Mouse (Mus musculus) limb, embryonic 13.5 days (tissue): ENCODE measurements around the gene Npy1r. TPM values are rescaled to one million over a fixed set of nuclear protein-coding genes. Genes with fewer than 3 reads are reported as not detected.
A peak's percentile ranks its signal among the peaks of the same experiment; 100 is the strongest.

Experiments
- ATAC-seq: fragments of 200-750 bp; cut with Nextera tagmentation; 2 replicates; pipeline ENCODE4 v1.8.0; 2017; ENCODE audit warnings: low read depth, moderate number of reproducible peaks, moderate TSS enrichment; ENCODE audit not compliant: low FRiP score
- H3K27ac ChIP-seq: fragments of 300-500 bp; sonication (generic); 2 replicates; pipeline ENCODE4 v1.5.1; 2015; ENCODE audit warnings: inconsistent platforms, mild to moderate bottlenecking, moderate library complexity
- H3K27me3 ChIP-seq: fragments of 300-500 bp; sonication (generic); 2 replicates; pipeline ENCODE4 v1.6.1; 2015; ENCODE audit warnings: mild to moderate bottlenecking, inconsistent platforms
- H3K36me3 ChIP-seq: fragments of 300-500 bp; sonication (generic); 2 replicates; pipeline ENCODE4 v1.6.1; 2015; ENCODE audit warnings: inconsistent platforms, mild to moderate bottlenecking, moderate library complexity
- H3K4me1 ChIP-seq: fragments of 300-500 bp; sonication (generic); 2 replicates; pipeline ENCODE4 v1.6.1; 2015; ENCODE audit warnings: inconsistent platforms
- H3K4me2 ChIP-seq: fragments of 300-500 bp; sonication (generic); replicated peaks from 2 replicates; pipeline ENCODE4 v1.6.1; 2015; ENCODE audit warnings: inconsistent platforms, mild to moderate bottlenecking, moderate library complexity
- H3K4me3 ChIP-seq: fragments of 300-500 bp; sonication (generic); 2 replicates; pipeline ENCODE4 v1.5.1; 2015; ENCODE audit warnings: moderate library complexity, mild to moderate bottlenecking, inconsistent platforms
- H3K9ac ChIP-seq: fragments of 300-500 bp; sonication (generic); 2 replicates; pipeline ENCODE4 v1.6.1; 2015; ENCODE audit warnings: mild to moderate bottlenecking, inconsistent platforms
- H3K9me3 ChIP-seq: fragments of 300-500 bp; sonication (generic); 2 replicates; pipeline ENCODE4 v1.6.1; 2016; ENCODE audit warnings: inconsistent platforms
- WGBS: fragments of 180-500 bp; shearing (Covaris S2); methylation state at CpG from one replicate; pipeline ENCODE4 v1.1.7; 2015; 5-methylcytosine and 5-hydroxymethylcytosine counted together
- polyA plus RNA-seq: library from polyadenylated mRNA; unstranded; fragments of >200 nt; fragmentation: Nextera tagmentation; extraction: Ambion mirVana; gene quantifications from 2 replicates; pipeline ENCODE4 v1.2.1, GENCODE M21; 2015

The Npy1r gene
- polyA plus RNA-seq = 1.4 and 1.8 TPM in 2 replicates

DNA sequence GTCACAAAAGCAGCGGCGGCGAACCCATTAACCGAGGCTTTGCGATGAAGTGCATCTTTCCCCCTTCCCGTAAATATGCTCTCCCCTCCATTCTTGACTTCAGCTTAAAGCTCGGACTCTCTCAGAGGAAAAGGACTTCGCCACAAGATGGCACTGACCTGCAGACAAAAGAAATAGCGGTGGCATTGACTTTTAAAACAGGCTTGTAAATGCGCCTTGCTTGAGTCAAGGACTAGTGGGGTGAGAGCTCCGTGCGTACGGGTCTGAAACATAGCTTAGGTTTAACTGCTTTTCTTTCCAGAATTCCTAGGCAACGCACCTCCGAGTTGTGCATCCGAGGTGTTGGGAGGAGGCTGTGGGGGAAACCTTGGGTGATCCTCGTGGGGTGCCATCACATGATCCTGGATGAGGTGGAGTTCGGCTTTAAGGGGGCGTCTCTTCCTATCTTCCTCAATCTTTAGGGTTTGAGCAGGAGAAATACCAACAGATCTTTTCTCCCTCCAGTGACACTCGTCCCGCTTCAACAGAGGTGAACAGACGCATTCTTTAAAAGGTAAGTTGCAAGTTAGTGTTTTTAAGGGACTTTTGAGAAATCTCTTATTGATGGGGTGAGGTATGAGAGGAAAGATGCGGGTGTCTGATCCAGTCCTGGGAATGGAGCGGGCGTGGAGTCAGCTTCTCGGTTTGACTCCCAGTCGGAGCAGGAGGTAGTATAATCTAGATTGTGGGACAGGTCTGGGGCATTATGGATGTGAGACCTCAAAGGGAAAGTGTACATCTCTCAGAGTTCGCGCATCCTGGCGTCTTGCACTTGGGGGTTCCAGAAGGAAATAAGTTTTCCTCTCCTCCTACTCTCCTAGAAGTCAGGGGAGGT, at the start of gene Npy1r:
Npy1r (plus strand) TSS at position 223 of the 874 bp plus-strand sequence.
- Histone ChIP-seq H3K36me3 (no peaks in the 10 kb centered on the region), H3K9ac (peak within 1 kb of the TSS; percentile 43), H3K4me1 (peaks cover 11% of the 10 kb centered on the region; the same call in 1 of the 2 replicates), H3K9me3 (no peaks in the 10 kb centered on the region), H3K4me3 (peak within 1 kb of the TSS; percentile 40), H3K27ac (no peak within 1 kb of the TSS), H3K4me2 (peak within 1 kb of the TSS; percentile 71), H3K27me3 (peaks cover 55% of the 10 kb centered on the region)
- under 1% methylated on average over 30 of the region's 30 CpGs for WGBS
- ATAC-seq = peak; percentile 75; the same call in 1 of the 2 replicates

DNA sequence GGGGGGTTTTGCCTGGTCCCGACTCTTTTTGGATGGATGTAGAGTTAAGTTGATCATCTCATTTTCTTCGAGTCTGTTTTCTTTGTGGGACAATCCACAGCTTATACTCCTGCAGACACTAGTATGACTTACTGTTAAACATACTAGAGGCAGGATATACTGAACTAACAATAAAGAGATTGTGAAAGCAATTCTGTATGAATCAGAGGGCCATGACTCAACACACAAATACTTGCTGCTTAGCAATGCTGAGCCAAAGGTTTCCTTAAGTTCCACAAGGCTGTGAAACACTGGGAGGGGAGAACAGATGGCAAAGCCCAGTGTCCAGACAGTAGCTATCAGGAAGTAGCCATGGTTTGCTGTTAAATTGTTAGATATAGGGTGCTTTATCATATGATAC, 15.7 kb upstream of the Npy1r start:
- ATAC-seq = no peak
- no peak overlapping the region for H3K27ac ChIP-seq
- peaks cover 8% of the 10 kb centered on the region for H3K27me3 ChIP-seq
- H3K4me3 ChIP-seq = no peak overlapping the region
- WGBS = 85% methylated on average over 2 of the region's 2 CpGs
- no peaks in the 10 kb centered on the region for H3K36me3 ChIP-seq
- no peak overlapping the region for H3K9ac ChIP-seq
- H3K9me3 ChIP-seq = no peaks in the 10 kb centered on the region
- H3K4me2 ChIP-seq = no peak overlapping the region
- H3K4me1 ChIP-seq = no peaks in the 10 kb centered on the region

DNA sequence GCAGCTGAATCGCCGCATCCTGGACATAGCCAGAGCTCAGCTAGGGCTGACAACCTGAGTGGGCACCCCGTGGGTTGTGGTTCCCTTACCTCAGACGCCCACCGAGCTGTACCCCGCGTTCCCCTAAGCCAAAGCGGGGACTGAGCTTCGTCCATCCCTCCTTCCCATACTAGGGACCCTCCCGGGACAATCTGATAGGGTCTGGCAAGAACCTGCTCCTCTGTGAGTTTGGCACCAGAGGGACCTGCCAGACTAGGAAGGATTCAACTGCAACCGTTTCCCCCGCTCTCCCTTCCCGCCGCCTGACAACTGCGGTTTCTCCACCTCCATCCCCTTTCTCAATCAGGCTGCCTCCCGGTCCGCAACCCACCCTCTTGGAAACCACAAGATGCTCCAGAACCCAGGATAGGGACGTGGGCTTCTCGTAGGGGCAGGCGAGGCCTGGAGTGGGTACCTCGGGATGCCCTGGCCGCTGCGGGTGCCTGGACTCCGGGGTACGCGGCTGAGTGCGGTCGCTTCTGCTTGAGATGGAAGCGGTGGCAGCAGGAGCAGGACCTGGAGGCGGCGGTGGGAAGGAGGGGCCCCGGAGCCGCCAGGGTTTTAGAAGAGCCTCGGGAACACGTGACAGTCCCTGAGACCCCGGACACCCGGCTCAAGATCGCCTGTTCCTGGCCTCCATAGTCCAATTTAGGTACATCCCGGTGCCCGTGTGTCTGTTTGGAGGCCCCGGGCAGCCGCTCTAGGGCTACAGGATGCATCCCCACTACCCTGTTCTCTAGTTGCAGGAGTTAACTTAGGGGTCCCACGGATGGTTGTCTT, 9.3 kb upstream of the Npy1r start, which contains the start of gene Npy5r:
Npy5r (minus strand) TSS at position 618 of the 819 bp plus-strand sequence.
- Histone ChIP-seq H3K9ac (peak within 1 kb of the TSS; percentile 56), H3K27me3 (peaks cover 52% of the 10 kb centered on the region), H3K4me3 (peak within 1 kb of the TSS; percentile 46), H3K36me3 (no peaks in the 10 kb centered on the region), H3K4me2 (peak within 1 kb of the TSS; percentile 77), H3K9me3 (no peaks in the 10 kb centered on the region), H3K27ac (no peak within 1 kb of the TSS), H3K4me1 (peaks cover 9% of the 10 kb centered on the region)
- ATAC-seq = no peak
- WGBS = 3% methylated on average over 43 of the region's 43 CpGs

DNA sequence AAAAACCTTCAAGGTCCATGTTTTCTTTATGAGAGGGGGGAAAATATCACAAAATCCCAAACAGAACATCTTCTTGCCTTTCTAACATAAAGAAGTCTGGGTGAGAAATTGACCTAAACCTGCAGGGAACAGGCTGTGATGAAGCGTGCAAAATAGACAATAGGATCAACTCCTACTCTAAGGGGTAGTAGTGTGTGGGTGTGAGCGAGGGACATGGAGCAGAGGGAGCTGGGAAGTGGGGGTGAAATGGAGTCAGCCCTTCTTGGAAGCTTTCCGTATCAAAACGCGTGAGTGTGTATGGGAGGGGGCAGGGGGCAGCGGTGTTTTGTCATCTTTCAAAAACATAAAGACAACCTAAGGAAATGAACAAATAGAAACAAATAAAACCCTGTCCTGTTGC, 8.6 kb upstream of the Npy1r start:
- no peaks in the 10 kb centered on the region for H3K36me3 ChIP-seq
- H3K27me3 ChIP-seq = peaks cover 52% of the 10 kb centered on the region
- peaks cover 9% of the 10 kb centered on the region for H3K4me1 ChIP-seq
- H3K9ac ChIP-seq = no peak overlapping the region
- no peak overlapping the region for H3K4me3 ChIP-seq
- no peaks in the 10 kb centered on the region for H3K9me3 ChIP-seq
- WGBS = 50% methylated on average over 6 of the region's 6 CpGs
- no peak for ATAC-seq
- peak overlapping the region; percentile 77 for H3K4me2 ChIP-seq
- no peak overlapping the region for H3K27ac ChIP-seq

DNA sequence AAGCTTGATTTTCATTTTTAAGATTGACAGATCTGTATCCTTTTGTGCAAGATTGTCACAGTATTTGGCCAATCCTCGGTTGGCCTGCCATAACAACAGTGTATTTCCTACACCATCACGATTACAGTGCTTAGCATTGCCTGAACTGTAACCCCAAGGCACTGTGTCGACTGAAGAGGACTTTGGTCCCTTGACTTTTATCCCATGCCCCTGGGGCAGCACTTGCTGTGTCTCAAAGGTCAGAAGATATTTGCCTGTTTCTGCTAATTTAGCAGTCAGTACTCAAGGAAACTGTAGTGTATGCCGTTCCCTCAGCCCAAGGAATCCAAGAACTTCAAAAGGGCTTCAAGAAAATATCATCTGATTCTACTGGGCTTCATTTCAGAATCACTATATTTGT, 8.2 kb upstream of the Npy1r start:
- Histone ChIP-seq H3K9ac (no peak overlapping the region), H3K36me3 (no peaks in the 10 kb centered on the region), H3K4me3 (no peak overlapping the region), H3K9me3 (no peaks in the 10 kb centered on the region), H3K4me1 (peaks cover 9% of the 10 kb centered on the region), H3K4me2 (no peak overlapping the region), H3K27ac (no peak overlapping the region), H3K27me3 (peaks cover 52% of the 10 kb centered on the region)
- no peak for ATAC-seq
- 62% methylated on average over 4 of the region's 4 CpGs for WGBS

DNA sequence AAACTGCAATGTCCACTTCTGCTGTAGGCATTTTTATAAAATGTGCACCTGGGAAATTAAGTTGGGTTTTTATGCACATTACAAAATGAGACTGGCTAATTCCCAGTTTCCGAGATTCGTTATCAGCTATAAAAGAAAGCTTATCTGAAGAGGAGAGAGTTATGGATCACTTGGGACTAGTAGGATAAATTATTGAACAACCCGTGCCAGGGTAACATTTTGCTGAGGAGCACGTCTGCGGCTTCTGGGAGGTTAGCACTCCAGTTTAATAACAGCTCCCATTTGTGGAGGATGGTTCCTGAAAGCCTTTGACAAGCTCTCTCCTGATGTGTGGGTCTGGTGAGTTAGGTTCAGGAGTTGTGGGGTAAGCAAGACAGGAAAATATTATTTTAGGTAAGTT, 6.6 kb upstream of the Npy1r start:
- no peak for ATAC-seq
- Histone ChIP-seq H3K36me3 (no peaks in the 10 kb centered on the region), H3K9me3 (no peaks in the 10 kb centered on the region), H3K4me1 (peaks cover 9% of the 10 kb centered on the region), H3K4me3 (no peak overlapping the region), H3K9ac (no peak overlapping the region), H3K27me3 (peaks cover 60% of the 10 kb centered on the region), H3K4me2 (no peak overlapping the region), H3K27ac (no peak overlapping the region)
- WGBS = 58% methylated on average over 5 of the region's 5 CpGs

DNA sequence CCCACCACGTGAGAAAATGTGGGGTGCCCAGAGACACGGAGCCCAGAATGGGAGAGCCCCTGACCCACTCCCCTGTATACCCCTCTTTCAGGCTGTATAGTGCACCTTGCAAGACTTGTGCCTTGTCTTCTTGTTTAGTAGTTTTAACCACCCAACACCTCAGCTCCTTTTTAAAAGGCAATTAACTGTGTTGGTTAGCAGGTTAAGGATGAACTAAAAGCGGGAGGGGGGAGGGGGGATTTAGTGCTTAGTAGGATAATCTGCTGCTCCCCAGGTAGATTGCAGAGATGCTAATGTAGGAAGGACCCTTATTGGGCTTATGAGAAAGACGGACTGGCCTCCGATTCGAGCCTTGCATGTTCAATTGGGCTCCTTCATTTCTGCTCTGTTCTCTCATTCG, 1.0 kb downstream of the Npy1r start:
- H3K4me1 ChIP-seq = peaks cover 11% of the 10 kb centered on the region; the same call in 1 of the 2 replicates
- no peak for ATAC-seq
- H3K9ac ChIP-seq = no peak overlapping the region
- no peaks in the 10 kb centered on the region for H3K36me3 ChIP-seq
- WGBS = 9% methylated on average over 7 of the region's 7 CpGs
- H3K9me3 ChIP-seq = no peaks in the 10 kb centered on the region
- H3K27ac ChIP-seq = no peak overlapping the region
- peak overlapping the region; percentile 40 for H3K4me3 ChIP-seq
- H3K27me3 ChIP-seq = peaks cover 55% of the 10 kb centered on the region
- peak overlapping the region; percentile 71 for H3K4me2 ChIP-seq

DNA sequence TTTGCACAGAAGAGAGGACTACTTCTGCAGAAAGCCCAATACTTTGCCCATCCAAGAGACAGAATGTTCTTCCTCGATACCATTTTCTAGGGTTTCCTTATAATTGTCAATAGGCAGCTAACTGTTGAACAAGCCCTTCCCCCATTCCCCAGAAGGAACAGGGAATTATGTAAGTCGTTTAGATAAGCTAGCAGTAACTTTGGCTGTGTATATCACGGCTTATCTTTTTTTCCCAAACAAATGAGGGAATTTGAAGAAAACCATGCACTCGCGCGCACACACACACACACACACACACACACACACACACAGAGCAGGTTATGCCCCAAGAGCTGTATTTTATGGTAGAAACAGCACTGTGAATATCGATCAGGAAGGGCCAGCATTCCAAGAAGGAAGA, 1.8 kb downstream of the Npy1r start:
- no peak overlapping the region for H3K27ac ChIP-seq
- peaks cover 11% of the 10 kb centered on the region; the same call in 1 of the 2 replicates for H3K4me1 ChIP-seq
- no peak overlapping the region for H3K9ac ChIP-seq
- ATAC-seq = no peak
- no peaks in the 10 kb centered on the region for H3K36me3 ChIP-seq
- no peak overlapping the region for H3K4me3 ChIP-seq
- H3K9me3 ChIP-seq = no peaks in the 10 kb centered on the region
- 65% methylated on average over 7 of the region's 7 CpGs for WGBS
- H3K4me2 ChIP-seq = no peak overlapping the region
- H3K27me3 ChIP-seq = peaks cover 55% of the 10 kb centered on the region

DNA sequence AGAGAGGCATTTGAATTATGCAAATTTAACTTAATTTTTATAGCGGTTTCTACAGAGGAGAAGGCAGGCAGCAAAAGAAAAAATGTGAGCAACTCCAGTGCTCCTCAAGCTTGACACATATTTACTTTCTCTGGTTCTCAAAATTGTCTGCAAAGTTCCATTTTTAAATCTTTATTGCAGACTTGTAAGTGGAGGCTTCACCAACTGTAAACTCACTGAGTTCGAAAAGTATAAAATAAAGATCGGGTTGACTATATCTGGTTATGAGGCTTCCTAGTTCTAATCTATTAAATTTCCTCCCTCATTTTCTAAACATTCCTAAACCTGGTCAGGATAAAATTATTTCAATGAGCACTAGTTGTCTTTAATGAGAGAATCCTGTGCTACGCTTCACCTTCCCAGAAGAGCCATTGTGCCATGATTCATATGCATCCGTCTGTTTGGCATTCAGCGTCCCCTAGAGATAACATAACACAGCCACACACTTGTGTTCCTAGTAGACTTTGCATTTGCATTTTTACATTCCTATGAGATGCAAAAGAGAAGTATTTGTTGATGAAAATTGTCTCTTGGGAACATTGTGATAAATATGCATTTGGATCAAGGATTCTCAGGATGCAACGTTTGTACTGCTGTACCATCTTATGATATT, 17.5 kb downstream of the Npy1r start:
- no peaks in the 10 kb centered on the region for H3K36me3 ChIP-seq
- H3K4me2 ChIP-seq = no peak overlapping the region
- no peak overlapping the region for H3K4me3 ChIP-seq
- H3K4me1 ChIP-seq = no peaks in the 10 kb centered on the region
- no peak overlapping the region for H3K27ac ChIP-seq
- no peak overlapping the region for H3K9ac ChIP-seq
- no peak for ATAC-seq
- H3K27me3 ChIP-seq = no peaks in the 10 kb centered on the region
- no peaks in the 10 kb centered on the region for H3K9me3 ChIP-seq
- WGBS = 90% methylated on average over 7 of the region's 7 CpGs

DNA sequence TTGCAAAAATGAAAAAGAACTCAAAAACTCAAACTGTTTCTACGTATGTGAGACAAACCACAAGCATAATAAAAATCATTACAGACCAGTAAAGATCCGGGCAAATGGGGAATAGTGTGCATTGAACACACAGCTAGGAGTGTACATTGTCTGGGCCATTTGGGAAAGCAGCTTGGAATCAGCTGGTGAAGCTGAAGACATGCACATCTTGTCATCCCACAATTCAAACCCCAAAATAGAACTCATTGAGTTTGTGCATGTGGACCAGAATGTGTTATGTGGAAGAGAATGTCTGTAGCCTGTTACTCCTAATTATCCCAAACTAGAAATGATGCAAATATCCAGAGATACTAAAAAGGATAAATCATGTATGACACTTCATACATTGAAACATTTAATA, 25.8 kb downstream of the Npy1r start:
- Histone ChIP-seq H3K27ac (no peak overlapping the region), H3K27me3 (no peaks in the 10 kb centered on the region), H3K9me3 (no peaks in the 10 kb centered on the region), H3K9ac (no peak overlapping the region), H3K36me3 (no peaks in the 10 kb centered on the region), H3K4me1 (no peaks in the 10 kb centered on the region), H3K4me2 (no peak overlapping the region), H3K4me3 (no peak overlapping the region)
- ATAC-seq = no peak
- WGBS = 80% methylated on average over 2 of the region's 2 CpGs

DNA sequence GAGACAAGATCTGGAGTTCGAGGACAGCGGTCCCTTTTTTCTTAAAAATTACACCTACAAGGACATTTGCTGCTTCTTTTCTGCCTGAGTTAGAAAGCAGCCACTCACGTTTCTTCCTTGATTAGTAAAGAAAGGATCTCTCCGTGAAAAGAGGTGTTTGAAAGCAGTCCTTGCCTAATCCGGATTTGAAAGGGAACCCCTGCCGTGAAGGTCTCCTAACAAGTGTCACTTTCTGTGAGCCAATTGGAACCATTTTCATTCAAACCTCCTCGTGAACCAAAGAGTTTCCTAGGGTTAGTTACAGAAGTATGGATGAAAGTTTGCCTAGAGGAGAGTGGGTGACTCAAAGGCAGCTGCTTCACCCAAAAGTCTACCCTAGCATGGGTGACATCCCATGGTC, 32.5 kb downstream of the Npy1r start:
- Histone ChIP-seq H3K9me3 (no peaks in the 10 kb centered on the region), H3K36me3 (no peaks in the 10 kb centered on the region), H3K27ac (no peak overlapping the region), H3K4me2 (no peak overlapping the region), H3K27me3 (no peaks in the 10 kb centered on the region), H3K4me1 (no peaks in the 10 kb centered on the region), H3K9ac (no peak overlapping the region), H3K4me3 (no peak overlapping the region)
- 45% methylated on average over 7 of the region's 7 CpGs for WGBS
- ATAC-seq = no peak

DNA sequence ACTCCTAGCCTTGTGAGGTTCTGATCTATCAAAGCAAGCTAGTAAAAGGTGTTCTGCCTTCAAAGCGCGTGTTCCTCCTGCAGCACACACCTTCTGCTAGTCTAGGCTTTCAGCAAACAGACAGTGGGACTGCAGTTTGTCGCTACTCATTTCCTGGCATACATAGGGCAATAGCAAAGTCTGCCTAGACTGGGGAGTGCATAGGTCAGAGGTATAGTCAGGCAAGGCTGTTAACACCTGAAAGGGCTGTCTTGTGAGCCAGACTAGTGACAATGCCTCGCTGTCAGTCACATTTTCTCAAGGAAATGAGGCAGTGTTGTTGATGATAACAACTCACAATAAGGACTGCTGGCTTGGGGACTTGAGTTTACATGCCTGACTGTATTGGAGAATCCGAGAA, 35.0 kb downstream of the Npy1r start:
- WGBS = 54% methylated on average over 5 of the region's 5 CpGs
- no peak overlapping the region for H3K4me3 ChIP-seq
- ATAC-seq = no peak

More for the DNA sequence above, 35.0 kb downstream of the Npy1r start:
- Histone ChIP-seq H3K36me3 (no peaks in the 10 kb centered on the region), H3K27ac (no peak overlapping the region), H3K9me3 (no peaks in the 10 kb centered on the region), H3K9ac (no peak overlapping the region), H3K4me2 (no peak overlapping the region), H3K4me1 (no peaks in the 10 kb centered on the region), H3K27me3 (no peaks in the 10 kb centered on the region)
